Mouse (Mus musculus) kidney, postnatal 36 days (tissue): Measurements from ENCODE around the gene Gm21903.
"Not testable (repeated sequence)": the region's sequence is repeated elsewhere in the genome, so short reads cannot be mapped to it uniquely, and the experiment has no call there.

Experiments
- DNase-seq, 2 experiments: peaks; one replicate each; pipeline ENCODE4 v3.0.0; 2021 to 2022; ENCODE audit warnings: mixed read lengths in 2 of 2

Gm21903 gene

GRCm38 (mm10) chr17:39043241-39043640, at the start of gene Gm21903:
Gm21903 (minus strand) TSS chr17:39043341.
- no peak for DNase-seq

GRCm38 (mm10) chr17:39076937-39077336, 33.8 kb upstream of the Gm21903 start, which contains the start of gene Esp23:
Esp23 (minus strand) TSS chr17:39077037.
- no peak for DNase-seq

- no peak for DNase-seq
Measured at GRCm38 (mm10) chr17:39063641-39064040, 20.5 kb upstream of the Gm21903 start.

- not testable (repeated sequence) for DNase-seq
Measured at GRCm38 (mm10) chr17:39036395-39036794, 6.7 kb downstream of the Gm21903 start, which contains the start of gene Esp24. Esp24 (plus strand) TSS chr17:39036695.

GRCm38 (mm10) chr17:39017184-39017583, 26.0 kb downstream of the Gm21903 start:
- no peak for DNase-seq

GRCm38 (mm10) chr17:39010675-39011638, 32.2 kb downstream of the Gm21903 start:
- DNase-seq = no peak

GRCm38 (mm10) chr17:39009846-39010245, 33.3 kb downstream of the Gm21903 start:
- DNase-seq = no peak
